ENCODE assay signal across 11 mouse cellular contexts in genomic region chr13:3708896-3709631, GRCm38 (mm10).
DNase-seq lines count a peak whose midpoint lies in the region; ATAC-seq and TF ChIP-seq lines count a peak whose summit lies in the region.
"Had no signal": no experiment of that assay in that cellular context is flagged by ENCODE, and none has a peak within 500 bp of the region (broad histone marks: within the 10 kb centered on the region; RNA-seq: fewer than 3 reads in every experiment).

No protein-coding gene starts in this region.

- no peak overlapping the region for H3K9ac ChIP-seq in kidney, postnatal 0 days (ENCODE audit: low read depth, low read length)
- no peak overlapping the region for H3K9ac ChIP-seq in embryonic facial prominence, embryonic 13.5 days
- H3K9ac ChIP-seq in hindbrain, embryonic 14.5 days = no peak overlapping the region
- 0 out of 2 replicates have a peak overlapping the region, but pooled peaks have one; percentile 13 for H3K9ac ChIP-seq in neural tube, embryonic 13.5 days
- H3K9ac ChIP-seq: liver, embryonic 15.5 days had no signal

- no peak for TF ChIP-seq POLR2A in thymus, adult 2 months (IDR thresholded peaks at IDR 0.05; ENCODE audit: control insufficient read depth, extremely low read depth, insufficient read depth, low read length, poor library complexity)

- no peak for TF ChIP-seq CTCF in kidney, postnatal 0 days (IDR thresholded peaks at IDR 0.05; ENCODE audit: low read depth)
- no peak for TF ChIP-seq CTCF in thymus, adult 2 months (IDR thresholded peaks at IDR 0.05; ENCODE audit: borderline replicate concordance, control insufficient read depth, extremely low read depth, insufficient read depth, low read length, poor library complexity)

- no peaks in the 10 kb centered on the region for H3K36me3 ChIP-seq in kidney, postnatal 0 days (ENCODE audit: insufficient read depth, low read length)
- no peaks in the 10 kb centered on the region for H3K36me3 ChIP-seq in embryonic facial prominence, embryonic 13.5 days
- no peaks in the 10 kb centered on the region for H3K36me3 ChIP-seq in hindbrain, embryonic 14.5 days (replicated peaks; ENCODE audit: control insufficient read depth, insufficient read depth)
- H3K36me3 ChIP-seq in neural tube, embryonic 13.5 days = no peaks in the 10 kb centered on the region
- no peaks in the 10 kb centered on the region for H3K36me3 ChIP-seq in thymus, adult 2 months (ENCODE audit: control insufficient read depth, insufficient read depth, low read length)
- H3K36me3 ChIP-seq: liver, embryonic 15.5 days had no signal

- H3K27ac ChIP-seq in kidney, postnatal 0 days = peak overlapping the region; percentile 36; the same call in 1 of the 2 replicates
- H3K27ac ChIP-seq in embryonic facial prominence, embryonic 13.5 days = peak overlapping the region; percentile 78
- no peak overlapping the region for H3K27ac ChIP-seq in hindbrain, embryonic 14.5 days
- H3K27ac ChIP-seq in neural tube, embryonic 13.5 days (replicated peaks) = peak overlapping the region; percentile 24
- H3K27ac ChIP-seq in thymus, adult 2 months (ENCODE audit: control insufficient read depth, insufficient read depth, low read length) = no peak overlapping the region
- H3K27ac ChIP-seq: liver, embryonic 15.5 days had no signal

- H3K9me3 ChIP-seq in kidney, postnatal 0 days (replicated peaks; ENCODE audit: low read length) = no peaks in the 10 kb centered on the region
- peaks cover under 1% of the 10 kb centered on the region; the same call in 1 of the 2 replicates for H3K9me3 ChIP-seq in embryonic facial prominence, embryonic 13.5 days
- H3K9me3 ChIP-seq in hindbrain, embryonic 14.5 days (ENCODE audit: control insufficient read depth, low read length) = no peaks in the 10 kb centered on the region
- no peaks in the 10 kb centered on the region for H3K9me3 ChIP-seq in neural tube, embryonic 13.5 days
- H3K9me3 ChIP-seq: liver, embryonic 15.5 days had no signal

- H3K27me3 ChIP-seq in kidney, postnatal 0 days (ENCODE audit: insufficient read depth, low read length) = no peaks in the 10 kb centered on the region
- H3K27me3 ChIP-seq in embryonic facial prominence, embryonic 13.5 days = no peaks in the 10 kb centered on the region
- H3K27me3 ChIP-seq in hindbrain, embryonic 14.5 days (ENCODE audit: control insufficient read depth, insufficient read depth, low read length) = no peaks in the 10 kb centered on the region
- peaks cover 7% of the 10 kb centered on the region; the same call in 1 of the 2 replicates for H3K27me3 ChIP-seq in neural tube, embryonic 13.5 days
- H3K27me3 ChIP-seq in thymus, adult 2 months (ENCODE audit: control insufficient read depth, insufficient read depth, low read length) = no peaks in the 10 kb centered on the region
- H3K27me3 ChIP-seq: liver, embryonic 15.5 days had no signal

- no peak overlapping the region for H3K4me3 ChIP-seq in kidney, postnatal 0 days (replicated peaks; ENCODE audit: low read depth, low read length)
- 0 out of 2 replicates have a peak overlapping the region, but pooled peaks have one; percentile 4 for H3K4me3 ChIP-seq in embryonic facial prominence, embryonic 13.5 days
- no peak overlapping the region for H3K4me3 ChIP-seq in hindbrain, embryonic 14.5 days (replicated peaks; ENCODE audit: low read length)
- peak overlapping the region; percentile 16; the same call in 1 of the 2 replicates for H3K4me3 ChIP-seq in neural tube, embryonic 13.5 days
- no peak overlapping the region for H3K4me3 ChIP-seq in thymus, adult 2 months (ENCODE audit: control insufficient read depth, insufficient read depth, low read length)
- H3K4me3 ChIP-seq: liver, embryonic 15.5 days had no signal

- H3K4me2 ChIP-seq in kidney, postnatal 0 days (ENCODE audit: low read length) = peak overlapping the region; percentile 43
- H3K4me2 ChIP-seq in embryonic facial prominence, embryonic 13.5 days = peak overlapping the region; percentile 34
- peak overlapping the region; percentile 25; the same call in 1 of the 2 replicates for H3K4me2 ChIP-seq in hindbrain, embryonic 14.5 days (replicated peaks)
- H3K4me2 ChIP-seq in neural tube, embryonic 13.5 days = peak overlapping the region; percentile 43
- H3K4me2 ChIP-seq: liver, embryonic 15.5 days had no signal

- 17% methylated on average over 14 of the region's 14 CpGs for WGBS in kidney, postnatal 0 days
- 12% methylated on average over 14 of the region's 14 CpGs for WGBS in embryonic facial prominence, embryonic 13.5 days
- 63% methylated on average over 14 of the region's 14 CpGs for WGBS in hindbrain, embryonic 14.5 days
- 27% methylated on average over 14 of the region's 14 CpGs for WGBS in neural tube, embryonic 13.5 days
- WGBS in thymus, adult 2 months = 93% methylated on average over 14 of the region's 14 CpGs

- DNase-seq in kidney, postnatal 0 days (ENCODE audit: low spot score) = peak; percentile 61
- DNase-seq in kidney, adult 8-10 months = no peak
- no peak for DNase-seq in hindbrain, embryonic 14.5 days (ENCODE audit: low spot score)
- DNase-seq in thymus, adult 2 months = no peak
- no peak for DNase-seq in thymus, postnatal 4 days
- no peak for DNase-seq in left cerebral cortex, adult 9 months (ENCODE audit: low spot score in 2 of 2)
- DNase-seq: adrenal gland, adult 2 months; cerebellum, postnatal 36 days had no signal

- ATAC-seq in kidney, postnatal 0 days (replicated peaks; ENCODE audit: low FRiP score, low read depth) = peak; percentile 80
- peak; percentile 87 for ATAC-seq in embryonic facial prominence, embryonic 13.5 days (ENCODE audit: insufficient number of reproducible peaks, insufficient read depth, low FRiP score, low TSS enrichment, low read depth)
- ATAC-seq in hindbrain, embryonic 14.5 days (ENCODE audit: low FRiP score) = no peak
- ATAC-seq in neural tube, embryonic 13.5 days (ENCODE audit: low read depth) = 0 out of 2 replicates have a peak, but pooled peaks have one; percentile 29

- peaks cover 3% of the 10 kb centered on the region; the same call in 1 of the 2 replicates for H3K4me1 ChIP-seq in kidney, postnatal 0 days (replicated peaks; ENCODE audit: insufficient read depth, low read length)
- H3K4me1 ChIP-seq in embryonic facial prominence, embryonic 13.5 days = peaks cover 38% of the 10 kb centered on the region
- peaks cover 9% of the 10 kb centered on the region for H3K4me1 ChIP-seq in hindbrain, embryonic 14.5 days (replicated peaks; ENCODE audit: control insufficient read depth, insufficient read depth, low read length)
- peaks cover 22% of the 10 kb centered on the region for H3K4me1 ChIP-seq in neural tube, embryonic 13.5 days (replicated peaks)
- no peaks in the 10 kb centered on the region for H3K4me1 ChIP-seq in thymus, adult 2 months (replicated peaks; ENCODE audit: control insufficient read depth, insufficient read depth, low read length)
- H3K4me1 ChIP-seq: liver, embryonic 15.5 days had no signal

Comparison
In these comparisons a context has a peak if more than half of its experiments do, and no peak if none do; other contexts are left out.
1. H3K27ac ChIP-seq: peak in kidney, postnatal 0 days (single experiment), embryonic facial prominence, embryonic 13.5 days (single experiment) and neural tube, embryonic 13.5 days (single experiment); none in hindbrain, embryonic 14.5 days (single experiment) and thymus, adult 2 months (single experiment).
2. H3K4me3 ChIP-seq: peak in embryonic facial prominence, embryonic 13.5 days (single experiment) and neural tube, embryonic 13.5 days (single experiment); none in kidney, postnatal 0 days (single experiment), hindbrain, embryonic 14.5 days (single experiment) and thymus, adult 2 months (single experiment).
3. Peak in every context shown above with its lines, with median percentiles within 50 percentile points of each other: H3K4me2 ChIP-seq.